12 mouse cellular contexts compared by ENCODE assay signal in genomic region chr19:40499940-40500737, GRCm38 (mm10). TPM values are rescaled to one million over a fixed set of nuclear protein-coding genes. Genes with fewer than 3 reads are reported as not detected.
DNase-seq lines count a peak whose midpoint lies in the region; TF ChIP-seq lines count a peak whose summit lies in the region.
"Had no signal": no experiment of that assay in that cellular context is flagged by ENCODE, and none has a peak within 500 bp of the region (broad histone marks: within the 10 kb centered on the region; RNA-seq: fewer than 3 reads in every experiment).

No protein-coding gene starts in this region.

- peaks cover 7% of the 10 kb centered on the region for H3K79me2 ChIP-seq in heart, adult 2 months (replicated peaks; ENCODE audit: control insufficient read depth, insufficient read depth, low read length)

- peaks cover 32% of the 10 kb centered on the region for H3K36me3 ChIP-seq in heart, adult 2 months (ENCODE audit: control insufficient read depth, insufficient read depth, low read length)
- H3K36me3 ChIP-seq in small intestine, adult 2 months (ENCODE audit: control insufficient read depth, insufficient read depth, low read length) = no peaks in the 10 kb centered on the region

- H3K27me3 ChIP-seq in heart, adult 2 months (ENCODE audit: control insufficient read depth, insufficient read depth, low read length) = no peaks in the 10 kb centered on the region
- no peaks in the 10 kb centered on the region for H3K27me3 ChIP-seq in small intestine, adult 2 months (ENCODE audit: control insufficient read depth, insufficient read depth, low read length)

- DNase-seq in heart, adult 2 months = no peak
- DNase-seq in heart, postnatal 36 days = no peak
- DNase-seq in layer of hippocampus, adult 2 months (ENCODE audit: low spot score in 2 of 2) = no peak
- no peak for DNase-seq in layer of hippocampus, postnatal 25 days (ENCODE audit: extremely low spot score in 1 of 2, low spot score in 1 of 2)
- DNase-seq in kidney, adult 9 months = peak; percentile 77
- DNase-seq in spleen, postnatal 36 days (ENCODE audit: low spot score in 2 of 2) = no peak
- no peak for DNase-seq in left cerebral cortex, adult 18-20 months (ENCODE audit: low spot score in 2 of 2)
- DNase-seq: cerebellum, adult 8-10 months; lung, postnatal 14 days; right cerebral cortex, postnatal 4 days had no signal

- no peak overlapping the region for H3K4me3 ChIP-seq in heart, adult 2 months
- H3K4me3 ChIP-seq in layer of hippocampus, adult 2 months = no peak overlapping the region
- H3K4me3 ChIP-seq in small intestine, adult 2 months (ENCODE audit: low read depth, low read length) = no peak overlapping the region

- no peak overlapping the region for H3K9ac ChIP-seq in heart, adult 2 months (ENCODE audit: low read depth, low read length)
- H3K9ac ChIP-seq: hindbrain, embryonic 14.5 days had no signal

- intact Hi-C loops in heart, adult 2 months (cut with DNase I) = no loop called here
- intact Hi-C loops in heart, postnatal 36 days (cut with DNase I) = no loop called here

- WGBS in heart, adult 2 months = 58% methylated on average over 11 of the region's 11 CpGs
- WGBS in small intestine, adult 2 months = 43% methylated on average over 11 of the region's 11 CpGs

- TF ChIP-seq EP300 in heart, adult 2 months (IDR thresholded peaks at IDR 0.05; ENCODE audit: insufficient read depth, low read depth, low read length) = no peak

- TF ChIP-seq CTCF in heart, adult 2 months (IDR thresholded peaks at IDR 0.05) = no peak
- TF ChIP-seq CTCF in layer of hippocampus, adult 2 months (conservative IDR thresholded peaks at IDR 0.05) = no peak
- TF ChIP-seq CTCF in small intestine, adult 2 months (IDR thresholded peaks at IDR 0.05; ENCODE audit: extremely low read depth, insufficient read length, insufficient replicate concordance, low read depth, low read length) = no peak

- TF ChIP-seq POLR2A in heart, adult 2 months (IDR thresholded peaks at IDR 0.05; ENCODE audit: insufficient read depth, low read depth, low read length) = no peak
- TF ChIP-seq POLR2A in small intestine, adult 2 months (IDR thresholded peaks at IDR 0.05; ENCODE audit: low read depth, low read length) = no peak

- H3K27ac ChIP-seq in heart, adult 2 months = peak overlapping the region; percentile 89
- H3K27ac ChIP-seq in layer of hippocampus, adult 2 months = peak overlapping the region; percentile 76
- H3K27ac ChIP-seq in small intestine, adult 2 months (ENCODE audit: insufficient read depth, low read depth, low read length) = peak overlapping the region; percentile 96
- H3K27ac ChIP-seq: hindbrain, embryonic 14.5 days had no signal

- peaks cover 61% of the 10 kb centered on the region for H3K4me1 ChIP-seq in heart, adult 2 months (ENCODE audit: control insufficient read depth, insufficient read depth, low read length)
- peaks cover 26% of the 10 kb centered on the region; the same call in 1 of the 2 replicates for H3K4me1 ChIP-seq in small intestine, adult 2 months (ENCODE audit: control insufficient read depth, insufficient read depth, insufficient read length, low read length)

RNA-seq across cellular contexts. Expression of gene Sorbs1, which starts 13.4 kb away (rescaled TPM):
- total RNA-seq in heart, adult 2 months (2021) = 100 to 1,000 TPM; 638 to 971 TPM
- 185 and 253 TPM in 2 replicates for polyA plus RNA-seq in heart, adult 2 months (2012; rRNA removed)
- total RNA-seq in heart, postnatal 36 days (2021) = 100 to 1,000 TPM; 766 to 844 TPM
- total RNA-seq in layer of hippocampus, adult 2 months (2021) = 100 to 1,000 TPM; 222 to 229 TPM
- total RNA-seq in layer of hippocampus, postnatal 25 days (2021) = 100 to 1,000 TPM; 185 to 208 TPM
- 8.8 and 13.2 TPM in 2 replicates for polyA plus RNA-seq in small intestine, adult 2 months (2012; rRNA removed)
- total RNA-seq in left cerebral cortex, adult 18-20 months (2021) = 100 to 1,000 TPM; 144 to 149 TPM
